Mouse (Mus musculus) cortical plate, adult 2 months (tissue): ENCODE data around the gene Cacnb4. TPM values are rescaled to one million over a fixed set of nuclear protein-coding genes. Genes with fewer than 3 reads are reported as not detected.
A peak's percentile ranks its signal among the peaks of the same experiment; 100 is the strongest.

Source experiments
- H3K27ac ChIP-seq: fragments of 200-500 bp; 2 replicates; pipeline ENCODE4 v1.5.1; 2012; ENCODE audit warnings: low read length, control low read depth, inconsistent platforms; ENCODE audit not compliant: insufficient read depth
- H3K4me1 ChIP-seq: fragments of 200-500 bp; 2 replicates; pipeline ENCODE4 v1.6.1; 2011; ENCODE audit warnings: low read length; ENCODE audit not compliant: control insufficient read depth, insufficient read depth
- H3K4me3 ChIP-seq: fragments of 200-500 bp; 2 replicates; pipeline ENCODE4 v1.5.1; 2011; ENCODE audit warnings: mild to moderate bottlenecking, low read length, control low read depth; ENCODE audit not compliant: insufficient read depth
- CTCF ChIP-seq: fragments of 200-500 bp; IDR thresholded peaks from 2 replicates; pipeline ENCODE4 v1.5.1; 2011; ENCODE audit warnings: mild to moderate bottlenecking, control low read depth, low read length; ENCODE audit not compliant: insufficient read depth; ENCODE audit errors: extremely low read depth
- POLR2A ChIP-seq: fragments of 200-500 bp; IDR thresholded peaks from 2 replicates; pipeline ENCODE4 v1.6.1; 2011; ENCODE audit warnings: mild to moderate bottlenecking, low read length, control low read depth; ENCODE audit not compliant: insufficient read depth; ENCODE audit errors: extremely low read depth
- polyA plus RNA-seq: library from polyadenylated mRNA; depleted of rRNA; stranded (reverse); fragments of >200 nt; gene quantifications from 2 replicates; pipeline ENCODE4 v1.2.3, GENCODE M21; 2012

Cacnb4 gene
- polyA plus RNA-seq, 1 experiment = 70.3 TPM

DNA sequence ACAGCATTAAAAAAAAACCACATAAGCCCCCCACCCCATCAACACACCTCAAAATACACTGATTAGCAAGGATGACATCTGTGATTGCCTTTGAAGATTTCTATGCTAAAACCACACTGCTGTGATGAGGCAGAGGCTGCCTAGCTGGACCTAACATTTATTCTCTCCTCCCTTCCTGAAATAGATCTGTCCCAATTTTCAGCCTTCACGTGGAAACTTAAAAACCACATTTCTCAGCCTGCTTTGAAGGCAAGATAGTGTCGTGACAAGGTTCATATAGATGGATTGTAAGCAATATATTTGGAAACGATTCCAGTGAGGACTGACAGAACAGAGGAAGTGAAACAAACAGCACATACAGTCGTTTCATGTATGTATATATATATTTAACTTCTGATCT is 22.1 kb downstream of the Cacnb4 start:
- H3K27ac ChIP-seq = 0 out of 2 replicates have a peak overlapping the region, but pooled peaks have one; percentile 25
- H3K4me3 ChIP-seq = no peak overlapping the region
- TF ChIP-seq CTCF (no peak), POLR2A (no peak)
- peaks cover 17% of the 10 kb centered on the region for H3K4me1 ChIP-seq

DNA sequence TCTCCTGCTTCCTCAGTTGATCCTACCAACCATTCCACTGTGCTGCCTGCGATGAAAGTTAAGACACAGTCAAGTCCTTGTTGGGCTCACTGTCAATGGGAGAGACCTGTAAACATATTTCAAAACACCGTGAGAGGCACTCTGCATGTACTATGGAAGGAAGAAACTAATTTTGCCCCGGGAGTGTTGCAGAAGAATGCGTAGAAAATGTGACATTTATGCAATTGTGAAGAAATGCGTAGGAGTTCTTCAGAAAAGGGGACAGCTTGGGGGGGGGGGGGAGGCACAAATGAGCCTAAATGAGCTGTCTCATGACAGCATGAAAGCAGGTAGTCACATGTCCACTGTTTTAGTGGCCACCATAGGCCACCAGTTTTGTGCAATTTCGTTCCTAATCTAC is 25.1 kb downstream of the Cacnb4 start:
- H3K4me3 ChIP-seq = no peak overlapping the region
- TF ChIP-seq CTCF (no peak), POLR2A (no peak)
- H3K4me1 ChIP-seq = peaks cover 22% of the 10 kb centered on the region
- no peak overlapping the region for H3K27ac ChIP-seq

- H3K4me3 ChIP-seq = no peak overlapping the region
- H3K27ac ChIP-seq = no peak overlapping the region
- H3K4me1 ChIP-seq = peaks cover 17% of the 10 kb centered on the region
- no peak for TF ChIP-seq CTCF
- no peak for TF ChIP-seq POLR2A
Observed at GRCm38 (mm10) chr2:52647255-52647998, 29.2 kb downstream of the Cacnb4 start.

DNA sequence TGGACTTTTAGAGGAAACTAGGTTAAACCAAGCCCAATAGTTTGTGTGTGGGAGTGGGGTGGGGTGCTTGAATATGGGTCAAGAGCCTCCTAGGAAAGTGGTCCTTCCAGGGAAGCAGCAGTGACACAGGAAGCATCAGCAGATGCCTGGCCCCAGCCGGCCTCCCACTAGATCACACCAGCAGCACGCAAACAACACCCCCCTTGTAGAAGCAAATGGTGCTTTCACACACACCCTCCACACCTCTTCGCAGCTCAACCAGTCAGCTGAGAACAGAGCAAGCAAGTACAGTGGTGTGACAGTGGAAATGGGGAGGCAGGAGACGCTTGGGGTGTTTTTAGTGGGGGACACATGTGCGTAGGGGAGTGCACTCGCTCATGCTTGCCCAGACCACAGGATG is 33.0 kb downstream of the Cacnb4 start:
- Histone ChIP-seq H3K4me1 (peaks cover 13% of the 10 kb centered on the region), H3K27ac (no peak overlapping the region), H3K4me3 (no peak overlapping the region)
- TF ChIP-seq CTCF (no peak), POLR2A (no peak)

GRCm38 (mm10) chr2:52639530-52639875 is 37.1 kb downstream of the Cacnb4 start:
- peaks cover 13% of the 10 kb centered on the region for H3K4me1 ChIP-seq
- H3K4me3 ChIP-seq = no peak overlapping the region
- TF ChIP-seq CTCF = no peak
- no peak for TF ChIP-seq POLR2A
- H3K27ac ChIP-seq = no peak overlapping the region

GRCm38 (mm10) chr2:52638857-52639529 is 37.6 kb downstream of the Cacnb4 start:
- peaks cover 11% of the 10 kb centered on the region for H3K4me1 ChIP-seq
- H3K4me3 ChIP-seq = no peak overlapping the region
- TF ChIP-seq POLR2A = no peak
- no peak for TF ChIP-seq CTCF
- no peak overlapping the region; the same call in 1 of the 2 replicates for H3K27ac ChIP-seq

- Histone ChIP-seq H3K4me1 (peaks cover 11% of the 10 kb centered on the region), H3K27ac (peak overlapping the region; percentile 27; the same call in 1 of the 2 replicates), H3K4me3 (no peak overlapping the region)
- TF ChIP-seq POLR2A = no peak
- no peak for TF ChIP-seq CTCF
Observed at GRCm38 (mm10) chr2:52638226-52638625, 38.4 kb downstream of the Cacnb4 start.

DNA sequence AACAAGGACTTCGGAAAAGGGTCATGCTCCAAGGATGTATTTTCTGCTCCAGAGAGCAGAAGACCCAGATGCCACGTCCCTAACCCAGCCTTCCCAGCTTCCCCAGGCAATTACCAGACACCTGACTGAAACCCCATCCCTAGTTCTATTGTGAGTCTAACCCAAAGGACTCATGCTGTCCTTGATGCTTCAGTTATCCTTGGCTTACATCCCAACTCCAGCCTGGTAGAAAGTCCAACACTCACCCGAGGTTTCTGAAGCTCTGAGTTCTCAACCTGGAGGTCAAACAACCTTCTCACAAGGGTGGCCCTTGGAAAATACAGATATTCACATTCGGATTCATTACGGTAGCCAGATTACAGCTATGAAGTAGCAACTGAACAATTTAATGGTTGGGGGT is 40.6 kb downstream of the Cacnb4 start:
- TF ChIP-seq CTCF = no peak
- no peak for TF ChIP-seq POLR2A
- H3K4me3 ChIP-seq = no peak overlapping the region
- H3K4me1 ChIP-seq = peaks cover 12% of the 10 kb centered on the region
- no peak overlapping the region for H3K27ac ChIP-seq

DNA sequence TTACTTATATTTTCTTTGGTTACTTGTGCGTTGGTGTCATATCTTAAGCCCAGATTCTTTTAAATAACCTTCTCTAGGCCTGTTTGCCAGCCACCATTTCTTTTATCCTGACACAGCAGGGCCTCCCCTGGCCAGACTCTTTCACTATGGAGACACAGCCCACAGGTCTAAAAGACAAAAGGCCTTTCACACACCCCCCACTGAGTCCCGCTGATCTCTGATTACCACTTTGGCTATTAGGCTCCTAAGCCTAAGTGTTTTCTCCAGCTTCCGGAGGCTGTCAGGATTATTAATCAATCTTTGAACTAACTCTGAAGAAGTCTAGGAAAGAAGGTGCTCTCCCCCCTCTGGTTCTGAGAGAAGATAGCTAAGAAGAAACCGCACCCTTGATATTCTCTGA is 41.3 kb downstream of the Cacnb4 start:
- H3K27ac ChIP-seq = no peak overlapping the region
- peaks cover 12% of the 10 kb centered on the region for H3K4me1 ChIP-seq
- TF ChIP-seq CTCF (no peak), POLR2A (no peak)
- no peak overlapping the region for H3K4me3 ChIP-seq

DNA sequence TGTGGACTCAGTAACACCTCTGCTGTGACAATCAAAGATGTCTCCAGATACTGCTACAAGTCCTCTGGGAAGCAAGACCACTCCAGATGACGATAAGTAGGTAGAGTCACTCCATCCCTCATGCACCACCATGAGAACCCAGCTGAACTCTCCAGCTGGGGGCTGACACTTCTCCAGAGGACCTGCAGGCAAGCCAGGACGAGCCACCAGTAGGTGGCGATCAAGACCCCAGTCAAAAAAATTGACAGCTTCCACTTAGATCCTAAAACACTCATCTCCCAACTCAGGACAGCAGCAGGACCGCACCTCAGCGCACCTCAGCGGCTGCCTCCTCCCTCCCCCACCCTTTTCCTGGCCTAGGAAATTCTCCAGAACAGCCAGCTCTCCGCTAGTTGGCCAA is 43.8 kb downstream of the Cacnb4 start:
- Histone ChIP-seq H3K27ac (no peak overlapping the region), H3K4me1 (peaks cover 2% of the 10 kb centered on the region; the same call in 1 of the 2 replicates), H3K4me3 (no peak overlapping the region)
- TF ChIP-seq CTCF (peak; percentile 58), POLR2A (no peak)

- Histone ChIP-seq H3K27ac (no peak overlapping the region), H3K4me3 (no peak overlapping the region), H3K4me1 (peaks cover 9% of the 10 kb centered on the region)
- TF ChIP-seq POLR2A (no peak), CTCF (no peak)
Observed at GRCm38 (mm10) chr2:52628186-52628585, 48.4 kb downstream of the Cacnb4 start.
